Comparison of ENCODE assay signal across 8 mouse cellular contexts in the genomic region with DNA sequence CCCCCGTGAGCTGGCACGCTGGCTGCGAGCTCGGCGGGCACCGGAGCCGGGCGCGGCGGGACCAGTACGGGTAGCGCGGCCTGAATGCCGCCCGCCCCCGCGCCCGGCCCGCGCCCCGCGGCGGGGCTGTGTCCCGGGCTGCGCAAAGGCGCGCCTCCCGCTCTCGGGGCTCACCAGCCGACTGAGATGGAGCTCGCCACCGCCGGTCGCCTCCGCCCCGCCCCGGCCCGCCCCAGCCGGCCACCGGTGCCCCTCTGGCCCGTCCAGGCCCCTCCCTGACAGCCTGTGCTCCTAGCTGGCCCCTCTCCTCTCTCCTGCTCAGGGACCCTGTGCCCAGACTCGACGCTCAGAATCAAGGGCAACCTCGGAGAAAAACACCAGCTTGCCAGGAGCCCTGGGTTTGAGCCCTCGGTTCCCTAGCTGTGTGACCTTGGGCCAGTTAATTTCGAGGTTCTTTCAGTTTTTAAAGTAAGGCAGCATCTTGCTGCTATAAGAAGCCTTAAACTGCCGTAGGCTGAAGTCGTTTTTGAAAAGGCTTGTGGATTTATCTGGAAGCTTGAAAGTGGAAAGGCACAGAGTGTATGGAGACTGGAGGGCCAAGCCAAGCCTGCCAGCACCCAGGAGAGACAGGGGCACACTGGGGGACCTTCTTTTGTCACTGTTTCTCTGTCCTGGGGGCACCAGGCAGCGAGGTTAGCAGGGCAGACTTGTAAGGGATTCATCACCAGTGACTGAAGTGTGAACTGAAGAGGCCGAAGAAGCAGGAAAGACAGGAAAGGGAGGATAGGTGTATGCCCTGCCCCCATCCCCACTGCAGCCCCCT. TPM values are rescaled to one million over a fixed set of nuclear protein-coding genes. Genes with fewer than 3 reads are reported as not detected.
A peak's percentile ranks its signal among the peaks of the same experiment; 100 is the strongest.
DNase-seq lines count a peak whose midpoint lies in the region; ATAC-seq and TF ChIP-seq lines count a peak whose summit lies in the region.

A gene (minus strand): TSS at position 183 of the 823 bp plus-strand sequence.

- H3K27ac ChIP-seq in heart, embryonic 10.5 days, result peak within 1 kb of the TSS; percentile 64
- no peak within 1 kb of the TSS for H3K27ac ChIP-seq in ES-Bruce4 (ENCODE audit: insufficient read depth, low read length)
- no peak within 1 kb of the TSS for H3K27ac ChIP-seq in forebrain, embryonic 11.5 days (ENCODE audit: low read depth, low read length)
- H3K27ac ChIP-seq in limb, embryonic 11.5 days (replicated peaks; ENCODE audit: low read depth, low read length), result no peak within 1 kb of the TSS

- H3K9ac ChIP-seq in ES-Bruce4 (ENCODE audit: low read depth, poor library complexity, severe bottlenecking), result peak within 1 kb of the TSS; percentile 67
- H3K9ac ChIP-seq in forebrain, embryonic 11.5 days (ENCODE audit: low read length), result 0 out of 2 replicates have a peak within 1 kb of the TSS, but pooled peaks have one; percentile 6
- 0 out of 2 replicates have a peak within 1 kb of the TSS, but pooled peaks have one; percentile 30 for H3K9ac ChIP-seq in limb, embryonic 11.5 days (ENCODE audit: low read length)

- H3K4me2 ChIP-seq in forebrain, embryonic 11.5 days (ENCODE audit: low read depth, low read length, severe bottlenecking), result peak within 1 kb of the TSS; percentile 46
- peak within 1 kb of the TSS; percentile 69 for H3K4me2 ChIP-seq in limb, embryonic 11.5 days (ENCODE audit: low read depth, severe bottlenecking)

- TF ChIP-seq CTCF in ES-Bruce4 (IDR thresholded peaks at IDR 0.05; ENCODE audit: low read depth, low read length), result no peak

- peaks cover 93% of the 10 kb centered on the region for H3K27me3 ChIP-seq in heart, embryonic 10.5 days (ENCODE audit: insufficient read depth, poor library complexity, severe bottlenecking)
- H3K27me3 ChIP-seq in ES-Bruce4 (ENCODE audit: control insufficient read depth, insufficient read depth, low read length, poor library complexity, severe bottlenecking), result peaks cover 7% of the 10 kb centered on the region
- peaks cover 56% of the 10 kb centered on the region for H3K27me3 ChIP-seq in forebrain, embryonic 11.5 days (ENCODE audit: control insufficient read depth, insufficient read depth, low read length)
- H3K27me3 ChIP-seq in limb, embryonic 11.5 days (ENCODE audit: control insufficient read depth, insufficient read depth, low read length), result peaks cover 58% of the 10 kb centered on the region

- TF ChIP-seq POLR2A in ES-Bruce4 (IDR thresholded peaks at IDR 0.05; ENCODE audit: insufficient read depth, low read length), result no peak

- intact Hi-C loops in heart, postnatal 14 days (cut with DNase I), result loop anchor here (5.0 kb wide), 1 partner anchor 185 kb away; no protein-coding TSS in a partner anchor

- no peak for ATAC-seq in forebrain, embryonic 11.5 days (replicated peaks; ENCODE audit: low FRiP score)
- ATAC-seq in limb, embryonic 11.5 days (ENCODE audit: insufficient number of reproducible peaks, low FRiP score, low TSS enrichment, low read depth), result no peak

- TF ChIP-seq EP300 in ES-Bruce4 (IDR thresholded peaks at IDR 0.05; ENCODE audit: insufficient read depth, low read depth, low read length), result no peak

- H3K36me3 ChIP-seq in heart, embryonic 10.5 days, result peaks cover 12% of the 10 kb centered on the region
- no peaks in the 10 kb centered on the region for H3K36me3 ChIP-seq in ES-Bruce4 (ENCODE audit: control insufficient read depth, insufficient read depth, low read length, poor library complexity, severe bottlenecking)
- no peaks in the 10 kb centered on the region for H3K36me3 ChIP-seq in forebrain, embryonic 11.5 days (ENCODE audit: control insufficient read depth, insufficient read depth, low read length)
- H3K36me3 ChIP-seq in limb, embryonic 11.5 days (ENCODE audit: control insufficient read depth, insufficient read depth, low read length), result 0 out of 2 replicates have a peak, but pooled peaks cover 2% of the 10 kb centered on the region

- WGBS in heart, embryonic 10.5 days, result 4% methylated on average over 50 of the region's 50 CpGs
- 6% methylated on average over 48 of the region's 50 CpGs for WGBS in forebrain, embryonic 11.5 days
- 7% methylated on average over 29 of the region's 50 CpGs for WGBS in limb, embryonic 11.5 days

- H3K4me3 ChIP-seq in heart, embryonic 10.5 days, result peak within 1 kb of the TSS; percentile 65
- H3K4me3 ChIP-seq in ES-Bruce4 (ENCODE audit: low read depth, low read length), result peak within 1 kb of the TSS; percentile 54
- peak within 1 kb of the TSS; percentile 28 for H3K4me3 ChIP-seq in forebrain, embryonic 11.5 days (ENCODE audit: low read depth, low read length)
- H3K4me3 ChIP-seq in limb, embryonic 11.5 days (ENCODE audit: low read depth, low read length), result peak within 1 kb of the TSS; percentile 26

- peaks cover 61% of the 10 kb centered on the region for H3K4me1 ChIP-seq in heart, embryonic 10.5 days
- no peaks in the 10 kb centered on the region for H3K4me1 ChIP-seq in ES-Bruce4 (ENCODE audit: control insufficient read depth, insufficient read depth, low read length)
- peaks cover 18% of the 10 kb centered on the region for H3K4me1 ChIP-seq in forebrain, embryonic 11.5 days (replicated peaks; ENCODE audit: control insufficient read depth, insufficient read depth, low read length)
- peaks cover 2% of the 10 kb centered on the region; the same call in 1 of the 2 replicates for H3K4me1 ChIP-seq in limb, embryonic 11.5 days (ENCODE audit: control insufficient read depth, insufficient read depth, low read length)

- H3K9me3 ChIP-seq in heart, embryonic 10.5 days, result no peaks in the 10 kb centered on the region
- H3K9me3 ChIP-seq in ES-Bruce4 (replicated peaks; ENCODE audit: control insufficient read depth, insufficient read depth, low read length, poor library complexity, severe bottlenecking), result no peaks in the 10 kb centered on the region
- no peaks in the 10 kb centered on the region for H3K9me3 ChIP-seq in forebrain, embryonic 11.5 days (ENCODE audit: control insufficient read depth, low read length)
- no peaks in the 10 kb centered on the region for H3K9me3 ChIP-seq in limb, embryonic 11.5 days (ENCODE audit: control insufficient read depth, low read length)

- no peak for DNase-seq in heart, embryonic 10.5 days (ENCODE audit: low spot score)
- no peak for DNase-seq in heart, postnatal 14 days
- DNase-seq in forebrain, embryonic 11.5 days (ENCODE audit: low spot score), result no peak
- no peak for DNase-seq in limb, embryonic 11.5 days (ENCODE audit: low spot score)
- DNase-seq in retina, postnatal 1 day, result no peak
- no peak for DNase-seq in testis, postnatal 14 days (ENCODE audit: low spot score)
- no peak for DNase-seq in kidney, adult 8-10 months

RNA-seq across cellular contexts. Expression of the gene that starts here (rescaled TPM):
- 0.23 and 0.65 TPM in 2 replicates for polyA plus RNA-seq in heart, embryonic 10.5 days (2016; fragmentation: Nextera tagmentation; extraction: Ambion mirVana)
- total RNA-seq in heart, postnatal 14 days (2021), result under 1 TPM; 0.10 to 0.15 TPM
- 0.13 TPM in 1 of 2 replicates, not detected in the other for polyA plus RNA-seq in ES-Bruce4 (2011; ENCODE audit: insufficient read depth, insufficient read length, low read depth, missing spikeins)
- polyA plus RNA-seq in forebrain, embryonic 11.5 days (2014; fragmentation: Nextera tagmentation; extraction: Ambion mirVana), result 0.12 TPM in 1 of 2 replicates, not detected in the other
- polyA plus RNA-seq in limb, embryonic 11.5 days (2014; fragmentation: Nextera tagmentation; extraction: Ambion mirVana), result 0.04 and 0.06 TPM in 2 replicates

Comparison
In these comparisons a context has a peak if more than half of its experiments do, and no peak if none do; other contexts are left out.
1. H3K9ac ChIP-seq: peak in every context shown above with its lines; median percentile 67 in ES-Bruce4; 30 in limb, embryonic 11.5 days; 6 in forebrain, embryonic 11.5 days.